Mouse (Mus musculus): ENCODE data around the gene Grrp1. TPM values are rescaled to one million over a fixed set of nuclear protein-coding genes. Genes with fewer than 3 reads are reported as not detected.
"Not testable (repeated sequence)": the region's sequence is repeated elsewhere in the genome, so short reads cannot be mapped to it uniquely, and the experiment has no call there.

The Grrp1 gene
- polyA plus RNA-seq, 1 experiment from 2014 or later = 6.2 TPM

- no peaks in the 10 kb centered on the region for H3K27me3 ChIP-seq (ENCODE audit: control insufficient read depth, insufficient read depth, low read length)
- H3K36me3 ChIP-seq (ENCODE audit: control insufficient read depth, insufficient read depth, low read length) = peaks cover 29% of the 10 kb centered on the region
- H3K9me3 ChIP-seq (ENCODE audit: control insufficient read depth, low read length) = no peaks in the 10 kb centered on the region
- peak overlapping the region; percentile 99 for H3K9ac ChIP-seq (ENCODE audit: low read length)
- H3K27ac ChIP-seq (replicated peaks in 1 of 2; ENCODE audit: control insufficient read depth in 1 of 2, insufficient read depth in 1 of 2, low read depth in 2 of 2, low read length in 2 of 2) = peak overlapping the region; percentile 61 to 100
- peaks cover 4 to 31% of the 10 kb centered on the region in 2 experiments for H3K4me1 ChIP-seq (ENCODE audit: control insufficient read depth in 2 of 2, insufficient read depth in 2 of 2, low read length in 2 of 2)
- peak; percentile 44 for ATAC-seq (ENCODE audit: insufficient number of reproducible peaks, insufficient read depth, low FRiP score, low read depth)
- 4% methylated on average over 57 of the region's 59 CpGs for WGBS
- H3K4me2 ChIP-seq (ENCODE audit: low read length) = peak overlapping the region; percentile 80
- H3K4me3 ChIP-seq (ENCODE audit: control insufficient read depth in 1 of 2, insufficient read depth in 1 of 2, low read depth in 1 of 2, low read length in 2 of 2) = peak overlapping the region; percentile 90 to 99
These were observed 32.6 kb upstream of the Grrp1 start for GRCm38 (mm10) chr4:134286226-134287167.

DNA sequence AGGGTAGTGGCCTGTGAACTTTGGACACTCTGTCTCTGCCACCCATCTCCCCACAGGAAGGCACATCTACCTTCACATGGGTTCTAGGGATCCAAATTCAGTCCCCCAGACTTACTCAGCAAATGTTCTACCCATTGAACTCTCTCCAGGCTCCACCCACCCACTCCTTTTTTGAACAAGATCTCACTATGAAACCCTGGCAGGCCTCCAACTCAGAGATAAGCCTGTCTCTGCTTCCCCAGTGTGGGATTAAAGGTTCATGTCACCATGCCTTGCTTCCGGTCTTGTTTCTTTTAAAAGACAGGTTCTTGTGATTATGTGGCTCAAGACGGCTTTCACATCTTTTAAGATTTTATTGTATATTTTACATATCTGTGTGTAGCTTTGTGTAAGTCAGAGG, 31.0 kb upstream of the Grrp1 start:
- peaks cover 43% of the 10 kb centered on the region for H3K36me3 ChIP-seq (ENCODE audit: control insufficient read depth, insufficient read depth, low read length)
- H3K4me3 ChIP-seq (ENCODE audit: control insufficient read depth in 1 of 2, insufficient read depth in 1 of 2, low read depth in 1 of 2, low read length in 2 of 2) = no peak overlapping the region
- ATAC-seq (ENCODE audit: insufficient number of reproducible peaks, insufficient read depth, low FRiP score, low read depth) = no peak
- H3K9me3 ChIP-seq (ENCODE audit: control insufficient read depth, low read length) = no peaks in the 10 kb centered on the region
- no peak overlapping the region for H3K4me2 ChIP-seq (ENCODE audit: low read length)
- no peak overlapping the region for H3K27ac ChIP-seq (replicated peaks in 1 of 2; ENCODE audit: control insufficient read depth in 1 of 2, insufficient read depth in 1 of 2, low read depth in 2 of 2, low read length in 2 of 2)
- no peak overlapping the region for H3K9ac ChIP-seq (ENCODE audit: low read length)
- H3K4me1 ChIP-seq (ENCODE audit: control insufficient read depth in 2 of 2, insufficient read depth in 2 of 2, low read length in 2 of 2) = peaks cover 4 to 29% of the 10 kb centered on the region in 2 experiments
- WGBS = 27% methylated on average over 2 of the region's 2 CpGs
- H3K27me3 ChIP-seq (ENCODE audit: control insufficient read depth, insufficient read depth, low read length) = no peaks in the 10 kb centered on the region

- ATAC-seq (ENCODE audit: insufficient number of reproducible peaks, insufficient read depth, low FRiP score, low read depth) = no peak
- H3K27me3 ChIP-seq (ENCODE audit: control insufficient read depth, insufficient read depth, low read length) = no peaks in the 10 kb centered on the region
- peak overlapping the region in 1 of 2 experiments; percentile 41; a peak in 1 of 4 replicates for H3K27ac ChIP-seq (replicated peaks in 1 of 2; ENCODE audit: control insufficient read depth in 1 of 2, insufficient read depth in 1 of 2, low read depth in 2 of 2, low read length in 2 of 2)
- H3K9me3 ChIP-seq (ENCODE audit: control insufficient read depth, low read length) = no peaks in the 10 kb centered on the region
- H3K4me1 ChIP-seq (ENCODE audit: control insufficient read depth in 2 of 2, insufficient read depth in 2 of 2, low read length in 2 of 2) = peaks cover 7 to 8% of the 10 kb centered on the region in 2 experiments; a peak in 3 of 4 replicates
- 1% methylated on average over 14 of the region's 14 CpGs for WGBS
- peak overlapping the region; percentile 55; the same call in 1 of the 2 replicates for H3K9ac ChIP-seq (ENCODE audit: low read length)
- H3K4me3 ChIP-seq (ENCODE audit: control insufficient read depth in 1 of 2, insufficient read depth in 1 of 2, low read depth in 1 of 2, low read length in 2 of 2) = peak overlapping the region; percentile 19 to 22
- H3K36me3 ChIP-seq (ENCODE audit: control insufficient read depth, insufficient read depth, low read length) = peaks cover 27% of the 10 kb centered on the region
- H3K4me2 ChIP-seq (ENCODE audit: low read length) = peak overlapping the region; percentile 65
These were observed 19.8 kb upstream of the Grrp1 start for GRCm38 (mm10) chr4:134273417-134274345.

DNA sequence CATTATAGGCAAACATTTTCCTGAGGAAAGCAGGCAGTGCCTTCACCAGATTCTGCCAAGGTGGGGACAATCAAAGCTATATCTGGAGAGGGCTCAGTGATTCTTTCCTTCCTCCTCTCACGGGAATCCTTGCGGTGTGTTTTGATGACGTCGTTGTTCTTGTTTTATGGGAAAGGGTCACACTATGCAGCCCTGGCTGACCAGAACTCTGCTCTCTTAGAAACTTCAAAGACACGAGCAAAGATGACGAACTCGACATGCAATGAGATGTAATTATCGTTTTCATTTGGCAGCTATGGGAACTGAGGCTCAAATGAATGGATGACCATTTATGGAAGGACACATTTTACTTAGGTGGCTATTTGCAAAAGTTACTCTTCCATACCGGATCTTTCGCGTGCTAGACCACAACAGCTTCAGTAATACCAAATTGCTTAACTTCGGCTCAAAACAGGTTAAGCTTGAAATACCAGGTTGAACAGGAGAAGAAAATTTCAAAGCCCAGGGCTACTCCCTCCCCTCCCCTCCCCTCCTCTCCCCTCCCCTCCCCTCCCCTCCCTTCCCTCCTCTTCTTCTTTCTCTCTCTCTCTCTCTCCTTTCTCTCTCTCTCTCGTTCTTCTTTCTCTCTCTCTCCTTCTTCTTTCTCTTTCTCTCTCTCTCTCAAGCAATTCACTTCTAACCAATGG, 19.0 kb upstream of the Grrp1 start:
- H3K4me2 ChIP-seq (ENCODE audit: low read length) = peak overlapping the region; percentile 65
- WGBS = 14% methylated on average over 12 of the region's 13 CpGs
- H3K4me1 ChIP-seq (ENCODE audit: control insufficient read depth in 2 of 2, insufficient read depth in 2 of 2, low read length in 2 of 2) = peaks cover 7 to 8% of the 10 kb centered on the region in 2 experiments; a peak in 3 of 4 replicates
- peak overlapping the region; percentile 19 to 22 for H3K4me3 ChIP-seq (ENCODE audit: control insufficient read depth in 1 of 2, insufficient read depth in 1 of 2, low read depth in 1 of 2, low read length in 2 of 2)
- no peak for ATAC-seq (ENCODE audit: insufficient number of reproducible peaks, insufficient read depth, low FRiP score, low read depth)
- H3K36me3 ChIP-seq (ENCODE audit: control insufficient read depth, insufficient read depth, low read length) = peaks cover 19% of the 10 kb centered on the region
- no peak overlapping the region for H3K27ac ChIP-seq (replicated peaks in 1 of 2; ENCODE audit: control insufficient read depth in 1 of 2, insufficient read depth in 1 of 2, low read depth in 2 of 2, low read length in 2 of 2)
- H3K27me3 ChIP-seq (ENCODE audit: control insufficient read depth, insufficient read depth, low read length) = no peaks in the 10 kb centered on the region
- H3K9me3 ChIP-seq (ENCODE audit: control insufficient read depth, low read length) = no peaks in the 10 kb centered on the region
- H3K9ac ChIP-seq (ENCODE audit: low read length) = peak overlapping the region; percentile 55; the same call in 1 of the 2 replicates

DNA sequence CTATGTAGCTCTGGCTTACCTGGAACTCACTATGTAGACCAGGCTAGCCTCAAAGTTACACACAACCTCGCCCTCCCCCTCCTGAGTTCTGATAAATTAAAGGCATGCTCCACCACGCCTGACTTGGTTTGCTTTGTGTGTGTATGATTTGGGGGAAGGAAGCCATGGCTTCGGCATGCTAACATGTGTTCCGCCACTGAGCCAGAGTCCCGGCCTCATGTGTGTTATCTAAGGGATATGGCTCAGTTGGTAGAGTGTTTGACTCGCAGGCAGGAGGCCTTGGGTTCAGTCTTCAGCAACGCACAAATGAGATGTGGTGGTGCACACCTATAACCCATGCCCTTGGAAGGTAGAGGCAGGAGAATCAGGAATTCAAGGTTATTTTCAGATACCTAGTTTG, 18.1 kb upstream of the Grrp1 start:
- H3K9me3 ChIP-seq (ENCODE audit: control insufficient read depth, low read length) = no peaks in the 10 kb centered on the region
- ATAC-seq (ENCODE audit: insufficient number of reproducible peaks, insufficient read depth, low FRiP score, low read depth) = no peak
- peaks cover 7 to 8% of the 10 kb centered on the region in 2 experiments; a peak in 3 of 4 replicates for H3K4me1 ChIP-seq (ENCODE audit: control insufficient read depth in 2 of 2, insufficient read depth in 2 of 2, low read length in 2 of 2)
- no peak overlapping the region for H3K9ac ChIP-seq (ENCODE audit: low read length)
- WGBS = 82% methylated on average over 7 of the region's 7 CpGs
- H3K4me3 ChIP-seq (ENCODE audit: control insufficient read depth in 1 of 2, insufficient read depth in 1 of 2, low read depth in 1 of 2, low read length in 2 of 2) = no peak overlapping the region
- no peaks in the 10 kb centered on the region for H3K27me3 ChIP-seq (ENCODE audit: control insufficient read depth, insufficient read depth, low read length)
- no peak overlapping the region for H3K27ac ChIP-seq (replicated peaks in 1 of 2; ENCODE audit: control insufficient read depth in 1 of 2, insufficient read depth in 1 of 2, low read depth in 2 of 2, low read length in 2 of 2)
- no peak overlapping the region for H3K4me2 ChIP-seq (ENCODE audit: low read length)
- peaks cover 10% of the 10 kb centered on the region for H3K36me3 ChIP-seq (ENCODE audit: control insufficient read depth, insufficient read depth, low read length)

GRCm38 (mm10) chr4:134269622-134270021, 15.7 kb upstream of the Grrp1 start:
- H3K4me1 ChIP-seq (ENCODE audit: control insufficient read depth in 2 of 2, insufficient read depth in 2 of 2, low read length in 2 of 2); ATAC-seq (ENCODE audit: insufficient number of reproducible peaks, insufficient read depth, low FRiP score, low read depth); H3K27ac ChIP-seq (replicated peaks in 1 of 2; ENCODE audit: control insufficient read depth in 1 of 2, insufficient read depth in 1 of 2, low read depth in 2 of 2, low read length in 2 of 2): not testable (repeated sequence)

More at GRCm38 (mm10) chr4:134269622-134270021, 15.7 kb upstream of the Grrp1 start:
- H3K36me3 ChIP-seq (ENCODE audit: control insufficient read depth, insufficient read depth, low read length); H3K9me3 ChIP-seq (ENCODE audit: control insufficient read depth, low read length); H3K9ac ChIP-seq (ENCODE audit: low read length); H3K4me2 ChIP-seq (ENCODE audit: low read length); H3K4me3 ChIP-seq (ENCODE audit: control insufficient read depth in 1 of 2, insufficient read depth in 1 of 2, low read depth in 1 of 2, low read length in 2 of 2); H3K27me3 ChIP-seq (ENCODE audit: control insufficient read depth, insufficient read depth, low read length): not testable (repeated sequence)
